Mouse (Mus musculus) E14TG2a.4 (cell line): Measurements from ENCODE around the gene Zfp358.

ENCODE experiments used
- CTCF ChIP-seq: conservative IDR thresholded peaks from 2 replicates; pipeline ENCODE4 v1.5.1; 2014; ENCODE audit warnings: low read length
- NANOG ChIP-seq: IDR thresholded peaks from 2 replicates; pipeline ENCODE4 v1.6.1; 2014; ENCODE audit warnings: borderline replicate concordance, low read length, mixed read lengths
- POU5F1 ChIP-seq: IDR thresholded peaks from 2 replicates; pipeline ENCODE4 v1.6.1; 2014; ENCODE audit warnings: low read length, borderline replicate concordance

DNA sequence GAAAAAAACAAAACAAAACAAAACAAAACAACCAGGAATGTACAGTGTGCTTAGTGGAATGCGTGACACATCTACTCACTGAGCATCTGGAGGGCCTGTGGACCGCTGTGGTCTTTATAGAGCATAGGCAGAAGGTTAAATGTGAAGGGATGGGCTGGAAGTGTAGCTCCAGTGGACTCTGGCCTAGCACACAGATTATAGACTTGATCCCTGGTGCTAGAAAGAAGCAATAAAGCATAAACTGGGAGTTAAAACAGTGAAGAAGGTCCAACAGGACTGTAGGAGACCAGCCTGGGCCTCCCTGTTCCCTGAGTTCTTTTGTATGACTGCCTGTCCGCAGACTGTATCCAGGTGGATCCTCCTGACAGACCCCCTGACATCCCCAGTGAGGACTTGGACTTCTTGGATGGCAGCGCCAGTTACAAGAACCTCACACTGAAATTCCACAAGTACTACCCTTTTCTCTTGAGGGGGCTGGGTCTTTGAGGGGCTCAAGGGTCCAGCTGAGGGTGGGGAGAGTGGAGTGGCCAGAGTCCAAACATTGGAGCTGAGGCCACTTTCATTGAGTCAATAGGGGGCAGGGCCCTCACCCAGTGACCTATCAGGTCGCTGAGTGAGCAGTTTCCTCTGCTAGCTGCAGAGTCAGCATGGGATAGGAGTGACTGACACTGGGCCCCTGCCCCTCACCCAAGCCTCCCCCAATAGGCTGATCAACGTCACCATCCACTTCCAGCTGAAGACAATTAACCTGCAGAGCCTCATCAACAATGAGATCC is 15.2 kb downstream of the Zfp358 start:
- TF ChIP-seq CTCF: no peak
- no peak for TF ChIP-seq POU5F1
- TF ChIP-seq NANOG: no peak
